8 mouse cellular contexts compared by ENCODE assay signal in genomic region chr4:150707725-150708571, GRCm38 (mm10). TPM values are rescaled to one million over a fixed set of nuclear protein-coding genes. Genes with fewer than 3 reads are reported as not detected.
A peak's percentile ranks its signal among the peaks of the same experiment; 100 is the strongest.
DNase-seq lines count a peak whose midpoint lies in the region.

No protein-coding gene starts in this region.

- peak; percentile 29 for DNase-seq in adrenal gland, postnatal 10 days
- DNase-seq in adrenal gland, adult 18-20 months (ENCODE audit: low spot score in 2 of 2), result no peak
- DNase-seq in retina, postnatal 1 day, result peak; percentile 39
- no peak for DNase-seq in retina, embryonic 14.5 days (ENCODE audit: low spot score)
- DNase-seq in kidney, postnatal 25 days, result peak; percentile 95 to 97
- peak; percentile 58 for DNase-seq in testis, postnatal 14 days (ENCODE audit: low spot score)
- DNase-seq in thymus, postnatal 10 days (ENCODE audit: low spot score in 2 of 2), result no peak
- DNase-seq in frontal cortex, postnatal 36 days (ENCODE audit: low spot score in 2 of 2), result no peak

RNA-seq across cellular contexts. Expression of gene Slc45a1, which starts 56.0 kb away (rescaled TPM):
- total RNA-seq in adrenal gland, postnatal 10 days (2021), result 1 to 10 TPM in 1 of 2 experiments, under 1 TPM in 1; 0.72 to 1.7 TPM
- total RNA-seq in adrenal gland, adult 18-20 months (2021), result 1 to 10 TPM in 1 of 2 experiments, under 1 TPM in 1; 0.64 to 1.1 TPM

Comparison
In these comparisons a context has a peak if more than half of its experiments do, and no peak if none do; other contexts are left out.
1. DNase-seq: peak in adrenal gland, postnatal 10 days (single experiment), retina, postnatal 1 day (single experiment), kidney, postnatal 25 days (2 of 2) and testis, postnatal 14 days (single experiment); none in adrenal gland, adult 18-20 months (0 of 2), retina, embryonic 14.5 days (single experiment), thymus, postnatal 10 days (0 of 2) and frontal cortex, postnatal 36 days (0 of 2).